Mouse (Mus musculus) liver, adult 2 months (tissue): Measurements from ENCODE around the gene Vsx2.

ENCODE experiments used
- CTCF ChIP-seq: fragments of 200-500 bp; IDR thresholded peaks from 2 replicates; pipeline ENCODE4 v1.5.1; 2011; ENCODE audit warnings: low read depth, low read length, control low read depth
- POLR2A ChIP-seq: fragments of 200-500 bp; IDR thresholded peaks from 2 replicates; pipeline ENCODE4 v1.6.1; 2011; ENCODE audit warnings: low read length, control low read depth; ENCODE audit not compliant: insufficient read depth; ENCODE audit errors: extremely low read depth

DNA sequence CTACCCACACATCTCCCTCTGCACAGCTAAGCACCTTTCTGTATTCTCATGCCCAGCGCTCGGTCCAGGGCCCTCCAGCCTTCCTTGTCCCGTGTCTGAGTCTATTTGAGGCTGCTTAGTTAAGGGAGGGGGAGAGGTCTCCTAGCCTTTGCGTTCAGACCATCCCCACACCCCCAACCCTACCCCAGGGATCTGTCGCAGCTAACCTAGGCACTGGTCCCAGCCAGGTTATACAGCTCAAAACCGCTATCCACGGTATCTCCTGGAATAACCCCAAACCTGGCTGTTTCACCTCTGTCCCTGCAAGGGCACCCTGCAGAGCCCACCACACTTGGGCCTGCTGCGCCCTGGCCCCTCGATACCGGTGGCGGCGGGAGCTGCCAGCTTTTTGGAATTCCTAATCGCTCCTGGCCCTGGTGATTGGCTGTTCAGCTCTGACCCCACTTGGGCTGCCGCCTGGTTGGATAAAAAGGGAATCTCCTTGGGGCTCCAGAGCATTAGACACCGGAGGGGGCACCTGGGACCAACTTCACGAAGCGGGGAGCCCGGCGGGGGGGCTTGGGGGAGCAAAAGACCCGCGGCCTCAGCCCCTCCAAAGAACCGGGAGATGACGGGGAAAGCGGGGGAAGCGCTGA, at the start of gene Vsx2:
- TF ChIP-seq CTCF, result no peak
- no peak for TF ChIP-seq POLR2A
